Mouse (Mus musculus): ENCODE results near the gene Ripor2. TPM values are rescaled to one million over a fixed set of nuclear protein-coding genes. Genes with fewer than 3 reads are reported as not detected.
"Not testable (repeated sequence)": the region's sequence is repeated elsewhere in the genome, so short reads cannot be mapped to it uniquely, and the experiment has no call there.

The Ripor2 gene
- total RNA-seq, 1 experiment from 2014 or later = 3.4 TPM

DNA sequence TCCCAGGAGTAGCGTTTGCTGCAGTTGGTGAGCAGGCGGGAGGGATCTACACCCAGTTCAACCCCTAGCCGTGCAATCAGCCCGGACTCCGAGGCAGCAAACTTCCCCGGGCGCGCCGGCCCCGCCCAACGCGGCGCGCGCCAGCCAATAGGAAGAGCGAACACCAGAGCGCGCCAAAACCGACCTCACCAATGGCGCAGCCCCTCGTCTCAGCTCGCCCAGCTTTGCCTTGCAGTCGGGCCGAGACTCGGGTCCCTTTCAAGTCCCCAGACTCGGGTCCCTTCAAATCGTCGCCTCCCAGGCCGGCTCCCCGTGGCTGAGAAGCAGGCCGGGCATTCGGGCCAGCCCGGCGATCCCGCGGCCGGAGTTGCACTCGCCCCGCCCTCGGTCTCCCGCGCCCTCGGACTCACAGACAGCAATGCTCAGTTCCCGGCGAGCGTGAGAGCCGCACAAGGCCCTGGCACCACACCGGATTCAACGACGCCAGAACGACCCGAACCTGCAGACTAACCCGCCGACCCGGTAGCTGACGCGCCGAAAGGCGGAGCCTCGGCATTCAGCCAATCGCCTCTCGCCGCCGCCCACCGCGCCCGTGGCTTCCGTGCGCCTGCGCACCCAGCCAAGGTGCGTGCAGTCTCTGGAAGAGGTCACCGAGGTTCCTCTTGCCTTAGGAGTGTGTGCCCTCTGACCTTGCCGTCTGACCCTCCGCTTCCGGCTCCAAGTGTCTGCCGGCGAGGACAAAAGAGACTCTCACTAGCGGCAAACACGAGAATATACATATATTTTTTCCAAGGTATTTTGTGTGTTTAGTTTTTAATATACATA is 179.6 kb downstream of the Ripor2 start, which contains the start of gene Gmnn:
TSS of gene Gmnn (minus strand) at position 521 of the 825 bp plus-strand sequence.
- DNase-seq = peak; percentile 93

DNA sequence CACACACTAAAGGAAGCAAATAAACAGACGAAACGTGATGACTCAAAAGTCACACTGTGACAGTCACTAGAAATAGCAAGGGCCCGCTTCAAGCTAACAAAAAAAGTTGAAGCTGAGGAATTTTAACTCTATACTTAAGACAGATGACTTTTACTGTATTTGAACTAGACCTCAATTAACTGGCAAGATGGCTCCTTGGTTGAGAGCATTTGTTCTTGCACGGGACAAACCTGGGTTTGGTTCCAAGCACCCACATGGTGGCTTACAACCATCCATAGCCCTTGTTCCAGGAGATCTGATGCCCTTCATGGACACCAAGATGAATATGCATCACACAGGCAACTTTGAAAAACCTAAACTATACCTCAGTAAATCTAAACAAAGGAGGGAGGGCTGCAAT is 180.3 kb downstream of the Ripor2 start:
- DNase-seq = no peak

DNA sequence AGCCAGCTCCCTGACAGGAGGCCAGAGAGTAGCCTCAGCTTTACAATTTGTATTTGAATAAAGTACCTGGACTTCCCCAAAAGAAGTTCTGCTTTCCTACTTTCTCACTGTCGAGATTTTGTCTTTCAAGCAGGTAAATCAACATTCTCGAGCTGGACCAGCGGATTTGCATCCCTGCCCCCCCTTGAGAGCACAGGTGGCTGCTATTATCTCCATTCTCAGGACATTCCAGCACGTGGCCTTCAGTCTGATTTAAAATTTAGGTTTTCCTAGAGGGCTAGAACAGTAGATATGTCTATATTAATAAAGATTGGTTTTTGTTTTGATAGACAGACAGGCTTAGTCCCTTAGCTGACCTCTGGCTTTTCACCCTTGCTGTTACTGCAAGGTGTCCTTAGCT is 185.8 kb downstream of the Ripor2 start:
- not testable (repeated sequence) for DNase-seq

DNA sequence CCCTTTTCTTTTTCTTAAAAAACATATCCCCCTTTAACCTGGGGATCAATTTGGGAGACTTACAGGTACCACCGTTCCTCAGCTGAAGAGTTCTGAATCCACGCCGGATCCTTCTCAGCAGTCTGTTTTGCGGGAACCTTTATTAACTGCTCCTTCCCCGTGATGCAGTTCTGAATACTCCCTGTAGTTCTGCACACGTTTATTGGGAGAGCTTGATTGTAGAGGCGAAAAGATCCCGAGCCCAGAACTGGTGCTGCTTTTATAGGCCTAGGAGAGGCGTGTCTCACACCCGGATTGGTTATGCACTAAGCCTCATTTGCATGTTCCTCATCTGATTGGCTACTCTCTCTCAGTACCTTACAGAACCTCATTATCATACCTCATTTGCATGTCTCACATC is 189.5 kb downstream of the Ripor2 start:
- DNase-seq = not testable (repeated sequence)

DNA sequence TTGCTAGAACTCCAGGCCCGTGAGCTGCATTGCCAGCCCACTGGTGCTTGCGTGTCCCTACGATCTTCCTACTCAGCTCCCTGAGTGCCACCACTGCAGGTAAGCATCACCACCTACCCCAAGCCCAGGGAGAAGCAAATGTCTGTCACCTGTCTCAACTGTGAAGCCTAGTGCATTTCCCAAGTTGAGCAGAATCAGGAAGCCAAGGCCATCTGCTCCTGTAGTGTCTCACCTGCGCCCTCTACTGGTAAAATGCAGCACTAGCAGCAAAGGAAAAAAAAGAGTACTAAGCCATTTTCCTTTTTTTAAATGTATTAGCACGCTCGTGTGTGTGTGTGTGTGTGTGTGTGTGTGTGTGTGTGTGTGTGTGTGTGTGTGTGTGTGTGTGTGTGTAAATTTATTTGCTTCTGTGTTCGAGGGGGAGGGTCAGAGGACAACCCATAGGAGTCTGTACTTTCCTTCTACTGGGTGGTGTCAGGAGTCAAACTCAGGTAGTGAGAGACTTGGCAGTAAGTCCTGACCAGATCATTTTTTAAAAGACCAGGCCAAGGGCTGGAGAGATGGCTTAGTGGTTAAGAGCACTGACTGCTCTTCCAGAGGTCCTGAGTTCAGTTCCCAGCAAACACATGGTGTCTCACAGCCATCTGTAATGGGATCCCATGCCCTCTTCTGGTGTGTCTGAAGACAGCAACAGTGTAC is 194.3 kb downstream of the Ripor2 start:
- DNase-seq = peak; percentile 82

DNA sequence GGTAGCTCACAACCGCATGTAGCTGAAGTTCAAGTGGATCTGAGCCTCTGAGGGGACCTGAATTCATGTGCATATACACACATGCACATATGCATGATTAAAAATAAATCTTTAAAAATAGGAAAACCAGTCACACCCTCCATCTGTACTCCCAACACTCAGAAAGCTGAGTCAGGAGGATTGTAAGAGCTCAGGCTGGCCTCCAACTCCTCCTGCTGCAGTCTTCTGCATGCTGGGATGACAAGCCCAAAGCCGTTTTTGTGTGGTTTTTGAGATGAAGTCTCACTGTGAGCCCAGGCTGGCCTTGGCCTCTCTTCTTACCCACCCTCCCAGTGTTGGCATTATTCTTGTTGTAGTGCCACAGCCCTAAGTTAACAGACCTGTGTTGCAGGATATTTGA is 196.0 kb downstream of the Ripor2 start:
- no peak for DNase-seq

DNA sequence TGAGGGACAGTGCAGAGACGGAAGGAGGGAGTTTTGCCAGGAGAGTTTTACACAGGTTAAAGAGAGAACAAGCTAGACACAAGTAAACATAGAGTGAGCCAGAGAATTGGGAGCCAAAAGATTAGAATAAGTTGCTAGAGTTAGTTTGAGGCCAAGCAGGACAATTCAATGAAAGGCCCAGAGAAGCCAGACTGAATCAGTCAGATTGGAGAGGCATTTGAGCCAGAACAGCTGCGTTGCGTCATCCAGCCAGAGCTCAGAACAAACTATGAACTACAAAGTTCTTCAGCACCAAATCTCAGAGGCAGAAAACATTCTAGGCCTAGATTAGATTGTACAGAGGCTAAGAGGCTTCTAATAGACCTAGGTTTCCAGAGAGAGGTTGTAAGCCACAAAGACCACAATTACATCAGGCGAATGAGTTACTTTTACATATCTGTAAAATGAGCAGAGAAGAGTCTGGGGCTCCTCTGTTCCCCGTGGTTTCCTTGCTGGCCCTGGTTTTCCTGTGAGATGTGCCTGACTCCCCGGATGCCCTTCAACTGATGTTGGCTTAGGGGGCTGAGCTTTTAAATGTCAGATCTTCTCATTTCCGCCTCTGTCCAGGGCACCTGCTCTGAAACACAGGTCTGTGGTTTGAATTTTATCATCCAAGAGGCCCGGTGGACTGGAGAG is 196.9 kb downstream of the Ripor2 start:
- no peak for DNase-seq

DNA sequence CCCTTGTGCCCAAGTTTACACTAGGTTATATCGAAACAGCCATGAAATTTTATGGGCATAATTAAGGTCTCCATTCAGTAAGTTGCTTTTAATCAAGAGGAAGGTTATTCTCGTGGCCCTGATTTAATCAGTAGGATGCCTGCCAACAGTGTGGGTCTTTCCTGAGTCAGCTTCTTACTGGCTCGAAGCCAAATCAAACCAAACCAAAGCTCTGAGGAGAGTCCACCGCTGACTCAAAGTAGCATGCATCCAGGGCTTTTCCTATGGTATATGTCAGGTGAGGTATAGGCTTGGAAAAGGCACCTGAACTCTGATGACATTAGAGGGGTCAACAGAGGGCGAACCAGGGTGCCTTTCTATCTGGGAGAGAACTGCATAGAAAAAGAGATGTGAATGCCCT is 199.9 kb downstream of the Ripor2 start:
- peak; percentile 75 for DNase-seq

Other genes starting within 250 kb of the Ripor2 start
- not detected in 2 replicates for gene Armh2, start 159.0 kb downstream of the Ripor2 start, total RNA-seq (2021)
- gene Gmnn, start 179.7 kb downstream of the Ripor2 start, total RNA-seq (2021) = 19.3 and 21.8 TPM in 2 replicates
- 168 and 171 TPM in 2 replicates for gene BC005537, start 219.5 kb downstream of the Ripor2 start, total RNA-seq (2021)
- 135 and 157 TPM in 2 replicates for gene Acot13, start 249.4 kb downstream of the Ripor2 start, total RNA-seq (2021)
- 24.3 and 26.0 TPM in 2 replicates for gene Tdp2, start 249.5 kb downstream of the Ripor2 start, total RNA-seq (2021)

All from adrenal gland, postnatal 14 days (tissue).